Comparison of ENCODE assay signal across 7 mouse cellular contexts in the genomic region with DNA sequence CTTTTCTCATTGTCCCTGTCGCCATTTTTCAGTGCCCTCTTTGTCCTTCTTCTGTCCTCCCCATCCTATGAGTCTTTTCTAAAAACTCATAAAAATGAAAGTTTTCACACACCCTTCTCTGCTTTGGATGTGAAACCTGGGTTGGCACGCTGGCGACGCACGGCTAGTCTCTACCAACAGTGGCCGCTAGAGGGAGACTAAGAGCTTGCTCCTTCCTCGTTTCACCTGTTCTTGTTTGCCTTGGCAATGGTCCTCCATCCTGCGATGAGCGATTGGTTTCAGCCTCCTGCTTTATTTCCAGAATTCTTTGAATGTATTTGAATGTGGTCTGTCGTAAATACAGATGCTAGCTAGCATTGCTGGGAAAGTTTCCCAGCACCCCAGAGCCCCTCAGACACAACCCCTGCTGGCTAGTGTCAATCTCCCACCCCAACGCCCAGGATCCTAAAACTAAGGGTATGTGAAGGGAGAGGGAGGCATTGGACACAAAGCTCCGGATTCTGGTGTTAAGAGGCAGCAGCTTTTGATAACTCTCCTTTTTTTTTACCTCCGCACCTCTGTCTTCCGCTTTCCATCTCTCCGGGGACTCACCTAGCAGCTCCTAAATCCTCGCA.
DNase-seq lines count a peak whose midpoint lies in the region; ATAC-seq and TF ChIP-seq lines count a peak whose summit lies in the region.

No protein-coding gene starts in this region.

- peak; percentile 79 to 83 for DNase-seq in adrenal gland, adult 18-20 months (ENCODE audit: low spot score in 2 of 2)
- peak; percentile 80 for DNase-seq in embryo, embryonic 11 days
- peak; percentile 96 for DNase-seq in heart, adult 11 months
- DNase-seq in left cerebral cortex, postnatal 36 days (ENCODE audit: low spot score in 2 of 2) = peak; percentile 79 to 83

- 0 out of 2 replicates have a peak, but pooled peaks cover 3% of the 10 kb centered on the region for H3K4me1 ChIP-seq in intestine, postnatal 0 days (replicated peaks; ENCODE audit: control insufficient read depth, insufficient read depth, low read length)
- no peaks in the 10 kb centered on the region for H3K4me1 ChIP-seq in midbrain, embryonic 13.5 days (replicated peaks)
- H3K4me1 ChIP-seq in small intestine, adult 2 months (ENCODE audit: control insufficient read depth, insufficient read depth, insufficient read length, low read length) = peaks cover 11% of the 10 kb centered on the region

- intact Hi-C loops in left cerebral cortex, postnatal 36 days (cut with DNase I) = loop anchor here (2.0 kb wide), 1 partner anchor 266 kb away; the partner anchor contains the start of gene Ivns1abp

- TF ChIP-seq CTCF in intestine, postnatal 0 days (IDR thresholded peaks at IDR 0.05; ENCODE audit: low read depth) = peak; percentile 96
- peak; percentile 93 for TF ChIP-seq CTCF in small intestine, adult 2 months (IDR thresholded peaks at IDR 0.05; ENCODE audit: extremely low read depth, insufficient read length, insufficient replicate concordance, low read depth, low read length)

- H3K27me3 ChIP-seq in intestine, postnatal 0 days (replicated peaks; ENCODE audit: control insufficient read depth, insufficient read depth, low read length) = no peaks in the 10 kb centered on the region
- no peaks in the 10 kb centered on the region for H3K27me3 ChIP-seq in midbrain, embryonic 13.5 days
- no peaks in the 10 kb centered on the region for H3K27me3 ChIP-seq in small intestine, adult 2 months (ENCODE audit: control insufficient read depth, insufficient read depth, low read length)

- ATAC-seq in intestine, postnatal 0 days = peak; percentile 51; the same call in 1 of the 2 replicates
- peak; percentile 72 for ATAC-seq in midbrain, embryonic 13.5 days

- H3K9ac ChIP-seq in intestine, postnatal 0 days (ENCODE audit: low read depth, low read length) = no peak overlapping the region
- no peak overlapping the region for H3K9ac ChIP-seq in midbrain, embryonic 13.5 days (replicated peaks)

- no peak overlapping the region for H3K4me3 ChIP-seq in intestine, postnatal 0 days (ENCODE audit: low read depth, low read length)
- no peak overlapping the region for H3K4me3 ChIP-seq in midbrain, embryonic 13.5 days (replicated peaks)
- H3K4me3 ChIP-seq in small intestine, adult 2 months (ENCODE audit: low read depth, low read length) = no peak overlapping the region

- no peak overlapping the region for H3K4me2 ChIP-seq in intestine, postnatal 0 days (replicated peaks; ENCODE audit: low read depth)
- H3K4me2 ChIP-seq in midbrain, embryonic 13.5 days (replicated peaks) = no peak overlapping the region

- H3K27ac ChIP-seq in intestine, postnatal 0 days (ENCODE audit: low read depth, low read length) = no peak overlapping the region
- H3K27ac ChIP-seq in midbrain, embryonic 13.5 days = no peak overlapping the region
- no peak overlapping the region for H3K27ac ChIP-seq in small intestine, adult 2 months (ENCODE audit: insufficient read depth, low read depth, low read length)

- H3K9me3 ChIP-seq in intestine, postnatal 0 days (ENCODE audit: control insufficient read depth) = no peaks in the 10 kb centered on the region
- H3K9me3 ChIP-seq in midbrain, embryonic 13.5 days = no peaks in the 10 kb centered on the region

- no peak for TF ChIP-seq POLR2A in small intestine, adult 2 months (IDR thresholded peaks at IDR 0.05; ENCODE audit: low read depth, low read length)

- H3K36me3 ChIP-seq in intestine, postnatal 0 days (ENCODE audit: control insufficient read depth, insufficient read depth) = no peaks in the 10 kb centered on the region
- no peaks in the 10 kb centered on the region for H3K36me3 ChIP-seq in midbrain, embryonic 13.5 days
- H3K36me3 ChIP-seq in small intestine, adult 2 months (ENCODE audit: control insufficient read depth, insufficient read depth, low read length) = no peaks in the 10 kb centered on the region

- WGBS in intestine, postnatal 0 days = 37% methylated on average over 16 of the region's 16 CpGs
- 37% methylated on average over 16 of the region's 16 CpGs for WGBS in midbrain, embryonic 13.5 days
- WGBS in small intestine, adult 2 months = 25% methylated on average over 16 of the region's 16 CpGs
